Mouse (Mus musculus): ENCODE measurements at regions not wholly inside any gene's neighbourhood (a gene's known extent, or its start where the extent isn't known, plus 50 kb on each side); places are given as distances from the start of the nearest gene placed in this dataset.

- no peak for DNase-seq
Observed at GRCm38 (mm10) chr1:35841626-35842025, 226.6 kb upstream of the Hs6st1 start.

- DNase-seq: no peak
Observed at GRCm38 (mm10) chr1:35842707-35843106, 225.5 kb upstream of the Hs6st1 start.

- no peak for DNase-seq
Observed at GRCm38 (mm10) chr1:35843566-35843965, 224.6 kb upstream of the Hs6st1 start.

GRCm38 (mm10) chr1:35846224-35846936 lies 221.8 kb upstream of the Hs6st1 start:
- DNase-seq: peak; percentile 17 to 30

GRCm38 (mm10) chr1:35848160-35848954 lies 219.8 kb upstream of the Hs6st1 start:
- DNase-seq: no peak

- DNase-seq: no peak
Observed at GRCm38 (mm10) chr1:35849406-35850190, 218.6 kb upstream of the Hs6st1 start.

- DNase-seq: no peak
Observed at GRCm38 (mm10) chr1:35850191-35850545, 218.0 kb upstream of the Hs6st1 start.

- DNase-seq: no peak
Observed at GRCm38 (mm10) chr1:35850566-35851085, 217.6 kb upstream of the Hs6st1 start.

- DNase-seq: no peak
Observed at GRCm38 (mm10) chr1:35851681-35852409, 216.4 kb upstream of the Hs6st1 start.

GRCm38 (mm10) chr1:35853018-35853417 lies 215.2 kb upstream of the Hs6st1 start:
- DNase-seq: no peak

- no peak for DNase-seq
Observed at GRCm38 (mm10) chr1:35855650-35856049, 212.6 kb upstream of the Hs6st1 start.

GRCm38 (mm10) chr1:35858342-35858741 lies 209.9 kb upstream of the Hs6st1 start:
- DNase-seq: no peak

- no peak for DNase-seq
Observed at GRCm38 (mm10) chr1:35860779-35861178, 207.4 kb upstream of the Hs6st1 start.

GRCm38 (mm10) chr1:35862196-35862595 lies 206.0 kb upstream of the Hs6st1 start:
- DNase-seq: no peak

- DNase-seq: no peak
Observed at GRCm38 (mm10) chr1:35862661-35863060, 205.5 kb upstream of the Hs6st1 start.

GRCm38 (mm10) chr1:35864246-35864645 lies 204.0 kb upstream of the Hs6st1 start:
- DNase-seq: no peak

GRCm38 (mm10) chr1:35865263-35865662 lies 202.9 kb upstream of the Hs6st1 start:
- DNase-seq: no peak

- no peak for DNase-seq
Observed at GRCm38 (mm10) chr1:35866643-35867042, 201.6 kb upstream of the Hs6st1 start.

GRCm38 (mm10) chr1:35869381-35870143 lies 198.6 kb upstream of the Hs6st1 start:
- peak; percentile 56 to 69 for DNase-seq

- DNase-seq: no peak
Observed at GRCm38 (mm10) chr1:35870144-35870827, 197.9 kb upstream of the Hs6st1 start.

GRCm38 (mm10) chr1:35873038-35873437 lies 195.2 kb upstream of the Hs6st1 start:
- DNase-seq: no peak

Data from thymus, postnatal 36 days (tissue).